Mouse (Mus musculus) forebrain, embryonic 16.5 days (tissue): Measurements from ENCODE around the gene Nck2. TPM values are rescaled to one million over a fixed set of nuclear protein-coding genes. Genes with fewer than 3 reads are reported as not detected.

Experiments used
- ATAC-seq: fragments of 200-750 bp; cut with Nextera tagmentation; 2 replicates; pipeline ENCODE4 v1.8.0; 2017; ENCODE audit warnings: mild to moderate bottlenecking, moderate library complexity
- H3K27ac ChIP-seq: fragments of 300-500 bp; sonication (generic); 2 replicates; pipeline ENCODE4 v1.5.1; 2014; ENCODE audit warnings: low read length, control low read depth
- H3K27me3 ChIP-seq: fragments of 300-500 bp; sonication (generic); replicated peaks from 2 replicates; pipeline ENCODE4 v1.6.1; 2014; ENCODE audit warnings: low read length; ENCODE audit not compliant: control insufficient read depth, insufficient read depth
- H3K36me3 ChIP-seq: fragments of 300-500 bp; sonication (generic); 2 replicates; pipeline ENCODE4 v1.6.1; 2014; ENCODE audit not compliant: control insufficient read depth, insufficient read depth
- H3K4me1 ChIP-seq: fragments of 300-500 bp; sonication (generic); replicated peaks from 2 replicates; pipeline ENCODE4 v1.6.1; 2014; ENCODE audit warnings: low read length; ENCODE audit not compliant: control insufficient read depth, insufficient read depth
- H3K4me2 ChIP-seq: fragments of 300-500 bp; sonication (generic); 2 replicates; pipeline ENCODE4 v1.6.1; 2014; ENCODE audit warnings: mild to moderate bottlenecking, low read length, control low read depth
- H3K4me3 ChIP-seq: fragments of 300-500 bp; sonication (generic); replicated peaks from 2 replicates; pipeline ENCODE4 v1.5.1; 2014; ENCODE audit warnings: mild to moderate bottlenecking, low read length, control low read depth
- H3K9ac ChIP-seq: fragments of 300-500 bp; sonication (generic); replicated peaks from 2 replicates; pipeline ENCODE4 v1.6.1; 2014; ENCODE audit warnings: low read depth, low read length, control low read depth
- H3K9me3 ChIP-seq: fragments of 300-500 bp; sonication (generic); 2 replicates; pipeline ENCODE4 v1.6.1; 2016; ENCODE audit warnings: low read length; ENCODE audit not compliant: control insufficient read depth
- WGBS: fragments of 180-500 bp; shearing (Covaris S2); extraction: QIAGEN DNeasy Blood & Tissue Kit; methylation state at CpG from one replicate; pipeline ENCODE4 v1.1.7; 2014; 5-methylcytosine and 5-hydroxymethylcytosine counted together
- polyA plus RNA-seq: library from polyadenylated mRNA; unstranded; fragments of >200 nt; fragmentation: Nextera tagmentation; extraction: Ambion mirVana; gene quantifications from 2 replicates; pipeline ENCODE4 v1.2.1, GENCODE M21; 2015

The Nck2 gene
- polyA plus RNA-seq, 1 experiment from 2014 or later = 53.4 TPM

DNA sequence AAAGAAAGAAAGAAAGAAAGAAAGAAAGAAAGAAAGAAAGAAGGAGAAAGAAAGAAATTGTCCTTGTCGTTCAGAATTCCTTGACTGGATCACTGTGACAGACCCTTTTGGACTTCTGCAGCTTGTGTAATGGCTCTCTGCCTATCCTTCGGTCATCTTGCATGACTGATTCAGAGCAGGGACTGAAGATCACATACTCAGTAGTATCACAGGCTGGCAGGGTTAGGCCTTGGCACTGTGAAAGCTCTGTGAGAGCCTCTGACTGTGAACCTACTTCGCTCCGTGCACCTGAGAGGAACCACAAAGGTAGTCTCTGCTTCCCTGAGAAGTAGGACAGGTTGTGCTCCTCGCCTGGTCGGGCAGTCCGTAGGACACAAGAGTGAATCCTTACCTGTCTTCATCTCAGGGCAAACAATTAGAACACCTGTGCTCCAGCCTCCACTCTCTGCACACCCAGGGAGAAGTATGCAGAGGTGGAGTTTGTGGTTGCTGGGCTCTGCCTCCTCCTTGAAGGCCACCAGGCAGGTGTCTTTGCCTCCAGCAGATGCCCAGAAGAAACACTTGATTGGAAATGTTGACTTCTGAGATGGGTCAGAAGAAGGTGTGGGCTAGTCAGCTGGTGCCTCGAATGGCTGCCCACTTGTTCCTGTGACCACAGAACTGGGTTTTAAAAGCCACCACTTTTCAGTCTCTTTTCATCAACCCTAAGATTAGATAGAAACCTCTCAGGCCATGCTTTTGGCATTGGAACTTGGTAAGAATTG lies 47.3 kb downstream of the Nck2 start:
- 95% methylated on average over 8 of the region's 8 CpGs for WGBS
- no peak overlapping the region for H3K9ac ChIP-seq
- ATAC-seq = no peak
- peaks cover 17% of the 10 kb centered on the region for H3K4me1 ChIP-seq
- no peak overlapping the region for H3K4me2 ChIP-seq
- H3K4me3 ChIP-seq = no peak overlapping the region
- no peaks in the 10 kb centered on the region for H3K36me3 ChIP-seq
- H3K27ac ChIP-seq = no peak overlapping the region
- H3K27me3 ChIP-seq = no peaks in the 10 kb centered on the region
- no peaks in the 10 kb centered on the region for H3K9me3 ChIP-seq

DNA sequence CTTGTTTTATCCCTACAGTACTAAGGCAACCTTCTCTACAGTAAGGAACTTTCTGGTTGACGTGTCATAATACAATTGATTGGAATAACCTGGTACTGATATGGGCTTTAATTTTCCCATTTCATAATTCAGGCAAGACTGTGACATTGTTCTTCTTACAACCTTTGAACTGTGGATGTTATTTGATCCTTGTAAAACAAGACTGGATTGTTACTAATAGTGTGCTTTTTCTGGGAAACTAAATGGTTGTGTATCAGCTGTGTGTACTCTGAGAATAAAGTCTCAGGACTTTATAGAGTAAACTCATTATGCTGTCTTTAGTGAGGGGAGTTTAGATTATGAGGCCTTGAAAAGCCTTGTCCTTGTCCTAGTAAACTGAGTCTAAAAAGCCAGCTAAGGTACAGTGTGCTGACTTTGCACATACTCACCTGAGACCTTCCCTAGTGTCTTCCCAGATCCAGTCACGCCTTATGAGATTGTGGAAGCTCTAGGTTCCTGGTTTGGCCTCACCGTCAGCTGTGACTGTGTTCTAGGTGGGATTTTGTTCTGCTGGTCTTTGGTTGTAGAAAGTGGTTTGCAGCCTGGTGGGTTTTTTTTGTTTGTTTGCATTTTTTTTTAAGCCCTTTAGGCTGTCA lies 48.5 kb downstream of the Nck2 start:
- H3K9me3 ChIP-seq = no peaks in the 10 kb centered on the region
- no peak overlapping the region for H3K4me2 ChIP-seq
- no peak overlapping the region for H3K4me3 ChIP-seq
- 92% methylated on average over 3 of the region's 3 CpGs for WGBS
- H3K27me3 ChIP-seq = no peaks in the 10 kb centered on the region
- H3K4me1 ChIP-seq = peaks cover 27% of the 10 kb centered on the region
- no peak overlapping the region for H3K27ac ChIP-seq
- no peak overlapping the region for H3K9ac ChIP-seq
- ATAC-seq = no peak
- no peaks in the 10 kb centered on the region for H3K36me3 ChIP-seq

- Histone ChIP-seq H3K4me2 (no peak overlapping the region), H3K9ac (no peak overlapping the region), H3K36me3 (no peaks in the 10 kb centered on the region), H3K27me3 (no peaks in the 10 kb centered on the region), H3K27ac (no peak overlapping the region), H3K9me3 (no peaks in the 10 kb centered on the region), H3K4me3 (no peak overlapping the region), H3K4me1 (peaks cover 24% of the 10 kb centered on the region)
- no peak for ATAC-seq
- WGBS = 74% methylated on average over 4 of the region's 4 CpGs
Observed at GRCm38 (mm10) chr1:43496051-43496450, 51.7 kb downstream of the Nck2 start.

- ATAC-seq = no peak
- H3K36me3 ChIP-seq = no peaks in the 10 kb centered on the region
- WGBS = 89% methylated on average over 3 of the region's 3 CpGs
Observed at GRCm38 (mm10) chr1:43496993-43497392, 52.6 kb downstream of the Nck2 start.

DNA sequence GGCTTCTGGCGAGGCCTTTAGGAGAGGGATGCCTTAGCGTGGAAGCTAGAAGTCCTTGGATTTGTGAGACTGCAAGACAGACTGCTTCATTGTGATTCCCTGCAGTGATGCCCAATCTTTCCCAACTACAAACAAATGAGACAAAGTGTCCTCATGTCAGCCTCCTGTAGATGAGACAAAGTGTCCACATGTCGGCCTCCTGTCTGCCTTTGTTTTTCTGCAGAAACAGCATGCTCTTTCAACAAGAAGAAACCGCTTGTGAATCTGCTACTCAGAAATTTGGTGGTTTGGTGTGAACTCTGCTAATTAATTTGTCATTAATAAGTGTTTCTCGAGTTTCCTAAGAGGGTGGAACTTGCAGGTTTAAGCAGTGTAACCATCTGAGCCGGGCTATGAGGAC lies 53.6 kb downstream of the Nck2 start:
- 32% methylated on average over 6 of the region's 6 CpGs for WGBS
- peak; percentile 34; the same call in 1 of the 2 replicates for ATAC-seq
- H3K9ac ChIP-seq = no peak overlapping the region
- no peaks in the 10 kb centered on the region for H3K36me3 ChIP-seq
- H3K9me3 ChIP-seq = no peaks in the 10 kb centered on the region
- H3K27me3 ChIP-seq = no peaks in the 10 kb centered on the region
- H3K27ac ChIP-seq = peak overlapping the region; percentile 3; the same call in 1 of the 2 replicates
- H3K4me1 ChIP-seq = peaks cover 27% of the 10 kb centered on the region
- no peak overlapping the region for H3K4me2 ChIP-seq
- H3K4me3 ChIP-seq = no peak overlapping the region

More at GRCm38 (mm10) chr1:43496993-43497392, 52.6 kb downstream of the Nck2 start:
- Histone ChIP-seq H3K27ac (no peak overlapping the region), H3K9ac (no peak overlapping the region), H3K4me3 (no peak overlapping the region), H3K4me2 (no peak overlapping the region), H3K27me3 (no peaks in the 10 kb centered on the region), H3K4me1 (peaks cover 27% of the 10 kb centered on the region), H3K9me3 (no peaks in the 10 kb centered on the region)

GRCm38 (mm10) chr1:43500121-43500520 lies 55.7 kb downstream of the Nck2 start:
- H3K4me1 ChIP-seq = peaks cover 43% of the 10 kb centered on the region
- WGBS = 80% methylated on average over 5 of the region's 5 CpGs
- no peak for ATAC-seq

DNA sequence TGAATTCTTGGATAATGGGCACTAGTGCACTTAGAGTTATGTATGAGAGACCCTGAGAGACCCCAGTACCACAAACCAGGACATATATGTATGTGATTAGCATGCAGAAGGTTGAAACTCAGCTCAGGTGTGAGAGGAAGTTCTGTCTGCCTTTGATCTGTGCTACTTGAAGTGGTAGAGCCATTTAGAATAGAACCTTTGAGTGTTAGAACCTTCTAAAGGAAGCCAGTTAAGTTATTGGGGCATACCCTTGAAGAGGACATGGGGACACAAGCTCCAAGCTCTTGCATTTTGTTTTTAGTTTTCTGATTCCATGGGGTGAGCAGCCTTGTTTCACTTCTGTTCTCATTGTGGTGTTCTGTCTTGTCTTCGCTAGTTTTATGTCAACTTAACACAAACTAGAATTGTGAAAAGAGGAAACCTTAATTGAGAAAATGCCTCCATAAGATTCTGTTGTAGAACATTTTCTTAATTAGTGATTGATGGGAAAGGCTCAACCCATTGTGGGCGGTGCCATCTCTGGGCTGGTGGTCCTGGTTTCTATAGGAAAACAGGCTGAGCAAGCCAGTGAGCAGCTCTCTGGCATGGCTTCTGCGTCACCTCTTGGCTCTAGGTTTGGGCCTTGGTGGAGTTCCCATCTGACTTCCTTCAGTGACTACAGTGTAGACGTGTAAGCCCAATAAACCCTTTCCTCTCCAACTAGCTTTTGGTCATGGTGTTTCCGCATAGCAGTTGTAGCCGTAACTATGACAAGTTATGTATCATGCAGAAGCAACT lies 57.0 kb downstream of the Nck2 start:
- WGBS = 90% methylated on average over 6 of the region's 6 CpGs

More at GRCm38 (mm10) chr1:43500121-43500520, 55.7 kb downstream of the Nck2 start:
- H3K4me2 ChIP-seq = no peak overlapping the region
- no peaks in the 10 kb centered on the region for H3K27me3 ChIP-seq
- no peak overlapping the region for H3K27ac ChIP-seq
- H3K36me3 ChIP-seq = no peaks in the 10 kb centered on the region
- H3K4me3 ChIP-seq = no peak overlapping the region
- no peak overlapping the region for H3K9ac ChIP-seq
- no peaks in the 10 kb centered on the region for H3K9me3 ChIP-seq

DNA sequence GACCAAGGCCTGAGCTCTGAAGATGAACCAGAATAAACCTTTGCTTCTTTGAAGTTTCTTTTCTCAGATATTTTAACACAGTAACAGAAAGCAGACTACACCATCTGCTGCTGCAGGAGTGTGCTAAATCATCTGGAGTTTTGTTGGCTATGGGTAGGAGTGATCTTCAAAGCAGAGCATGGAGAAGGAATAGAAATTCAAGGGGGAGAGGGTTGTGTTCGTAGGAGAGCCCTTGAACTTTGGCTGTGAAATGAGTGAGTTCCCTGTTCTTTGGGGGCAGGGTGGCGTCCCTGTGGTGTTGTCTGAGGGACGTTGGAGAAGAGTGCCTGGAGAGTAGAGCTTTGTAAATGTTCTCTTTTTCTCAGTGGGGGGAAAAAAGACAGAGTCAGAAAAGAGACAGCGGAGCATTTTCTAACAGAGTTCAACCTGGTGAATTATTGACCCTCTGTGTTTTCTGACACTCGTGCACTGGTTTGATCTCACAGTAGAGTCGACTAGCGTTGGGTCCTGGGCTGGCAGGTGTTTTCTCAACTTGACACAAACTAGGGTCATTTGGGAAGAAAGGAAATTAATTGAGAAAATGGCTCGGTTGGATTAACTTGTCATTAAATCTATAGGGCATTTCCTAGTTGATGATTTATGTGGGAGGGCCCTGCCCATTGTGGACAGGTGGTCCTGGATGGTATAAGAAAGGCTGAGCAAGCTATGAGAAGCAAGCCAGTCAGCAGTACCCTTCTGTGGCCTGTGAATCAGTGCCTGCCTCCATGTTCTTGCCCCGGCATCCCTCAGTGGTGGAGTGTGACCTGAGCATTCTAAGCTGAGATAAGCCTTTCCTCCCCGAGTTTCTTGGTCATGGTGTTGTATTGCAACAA lies 57.8 kb downstream of the Nck2 start:
- Histone ChIP-seq H3K9me3 (no peaks in the 10 kb centered on the region), H3K4me3 (no peak overlapping the region), H3K36me3 (no peaks in the 10 kb centered on the region), H3K27me3 (no peaks in the 10 kb centered on the region), H3K4me1 (peaks cover 34% of the 10 kb centered on the region), H3K27ac (no peak overlapping the region), H3K9ac (no peak overlapping the region), H3K4me2 (no peak overlapping the region)
- 69% methylated on average over 10 of the region's 10 CpGs for WGBS
- no peak for ATAC-seq

More for the DNA sequence above, 57.0 kb downstream of the Nck2 start:
- Histone ChIP-seq H3K36me3 (no peaks in the 10 kb centered on the region), H3K9me3 (no peaks in the 10 kb centered on the region), H3K27ac (no peak overlapping the region), H3K9ac (no peak overlapping the region), H3K4me1 (peaks cover 41% of the 10 kb centered on the region), H3K27me3 (no peaks in the 10 kb centered on the region), H3K4me3 (no peak overlapping the region), H3K4me2 (no peak overlapping the region)
- no peak for ATAC-seq
